Mouse (Mus musculus) embryo, embryonic 11 days (tissue): Measurements from ENCODE around the gene Map3k1.
A peak's percentile ranks its signal among the peaks of the same experiment; 100 is the strongest.

ENCODE experiments used
- DNase-seq: peaks from one replicate; pipeline ENCODE4 v3.0.0-alpha.2; 2015

The Map3k1 gene

DNA sequence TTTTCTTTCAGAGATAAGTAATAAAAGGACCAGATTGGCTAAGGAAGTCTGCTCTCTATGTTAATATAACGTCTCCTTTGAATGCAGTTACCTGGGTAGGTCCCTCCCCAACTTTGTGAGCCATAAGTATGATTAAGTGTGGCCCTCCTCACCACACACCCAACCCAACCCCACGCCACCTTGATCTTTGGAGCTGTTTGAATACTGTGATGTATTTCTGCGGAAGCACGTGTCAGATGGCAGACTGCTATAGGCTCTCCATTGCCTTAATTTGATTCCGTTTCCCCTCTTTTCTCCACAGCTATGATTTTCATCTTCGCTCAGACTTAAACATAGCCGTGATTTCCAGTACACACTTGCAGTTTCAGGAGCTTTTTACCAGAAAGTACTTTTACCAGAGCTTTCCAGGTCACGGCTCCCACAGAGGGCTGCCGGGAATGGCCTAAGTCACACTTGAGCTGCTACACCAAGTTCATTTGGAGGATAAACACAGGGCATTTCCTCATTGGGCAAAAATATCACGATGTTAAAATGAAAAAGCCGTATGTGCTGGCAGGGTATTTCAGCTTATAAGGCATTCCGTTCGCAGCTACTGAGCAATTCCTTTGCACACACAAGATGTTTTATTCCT is 2.3 kb upstream of the Map3k1 start:
- no peak for DNase-seq

GRCm38 (mm10) chr13:111809466-111810228 is 854 bp upstream of the Map3k1 start:
- peak; percentile 63 for DNase-seq

DNA sequence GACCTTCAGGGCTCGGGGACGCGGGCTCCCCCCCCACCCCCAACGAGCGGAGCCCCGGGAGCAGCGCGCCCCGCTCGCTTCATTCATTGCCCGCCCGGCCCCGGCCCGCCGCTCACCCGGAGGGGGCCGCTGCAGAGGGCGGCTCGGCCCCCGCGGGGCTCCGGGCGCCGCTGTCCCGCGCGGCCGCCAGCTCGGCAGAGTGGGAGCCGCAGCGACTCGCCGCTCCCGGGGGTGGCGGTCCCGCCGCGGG is 481 bp downstream of the Map3k1 start:
- no peak for DNase-seq

DNA sequence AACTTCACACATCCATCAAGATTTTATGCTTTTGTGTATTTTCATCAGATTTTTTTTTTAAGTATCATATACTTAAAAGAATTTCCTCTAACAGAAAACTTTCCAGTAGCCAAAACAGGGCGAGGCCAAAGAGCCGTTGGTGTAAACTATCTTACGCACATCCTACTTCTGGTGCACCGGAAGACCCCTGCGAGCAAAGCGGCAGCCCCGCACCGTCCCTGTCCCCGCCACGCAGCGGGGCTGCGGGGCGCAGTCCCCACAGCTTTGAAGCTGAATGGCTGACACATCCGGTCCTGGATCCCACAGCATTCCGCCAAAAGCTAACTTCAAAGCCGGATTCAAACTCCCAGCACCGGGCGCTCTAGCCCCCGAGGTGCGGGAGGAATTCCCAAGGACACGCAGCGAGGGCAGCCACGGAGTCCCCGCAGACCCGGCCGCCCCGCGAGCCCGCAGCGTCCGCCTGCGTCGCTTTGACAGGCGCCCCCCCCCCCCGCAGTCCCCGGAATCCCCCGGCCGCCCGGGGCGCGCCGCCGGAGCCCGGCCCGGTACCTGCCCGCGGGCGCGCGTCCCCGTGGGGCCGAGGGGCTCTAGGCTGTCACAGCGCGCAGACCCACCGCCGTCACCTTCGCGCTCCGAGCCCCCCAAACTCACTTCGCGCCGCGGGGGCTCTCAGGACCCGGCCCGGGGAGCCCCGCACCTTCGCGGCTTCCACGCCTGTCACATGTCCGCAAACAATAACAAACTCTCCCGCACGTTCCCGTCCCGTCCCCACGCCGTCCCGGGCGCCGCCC is 1.0 kb downstream of the Map3k1 start:
- peak; percentile 64 for DNase-seq

GRCm38 (mm10) chr13:111807105-111807595 is 1.6 kb downstream of the Map3k1 start:
- peak; percentile 57 for DNase-seq

GRCm38 (mm10) chr13:111805738-111806722 is 2.8 kb downstream of the Map3k1 start:
- DNase-seq: peak; percentile 49

GRCm38 (mm10) chr13:111804951-111805673 is 3.7 kb downstream of the Map3k1 start:
- no peak for DNase-seq

GRCm38 (mm10) chr13:111804189-111804588 is 4.6 kb downstream of the Map3k1 start:
- DNase-seq: no peak

GRCm38 (mm10) chr13:111803506-111803905 is 5.3 kb downstream of the Map3k1 start:
- DNase-seq: no peak

GRCm38 (mm10) chr13:111802900-111803299 is 5.9 kb downstream of the Map3k1 start:
- no peak for DNase-seq

DNA sequence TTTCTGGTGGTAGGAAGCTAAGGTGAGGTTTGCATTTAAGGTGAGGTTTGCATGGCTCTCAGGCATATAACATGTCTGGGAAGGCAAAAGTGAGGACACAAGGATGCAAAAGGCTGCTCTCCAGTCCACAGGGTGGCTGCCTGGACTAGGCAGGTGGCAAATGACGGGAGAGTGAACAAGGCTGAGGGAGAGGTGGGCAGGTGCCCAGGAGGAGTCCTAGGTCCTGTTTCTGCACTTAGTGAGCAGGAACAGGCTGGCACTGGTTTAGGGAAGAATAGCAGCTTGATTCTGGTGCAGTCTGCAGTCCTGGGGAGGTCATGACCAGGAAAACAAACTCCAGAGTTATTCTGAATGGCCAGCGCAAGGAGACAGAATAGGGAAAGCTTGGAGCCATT is 6.5 kb downstream of the Map3k1 start:
- no peak for DNase-seq

- DNase-seq: no peak
Observed at GRCm38 (mm10) chr13:111801662-111802270, 7.0 kb downstream of the Map3k1 start.

GRCm38 (mm10) chr13:111800866-111801265 is 7.9 kb downstream of the Map3k1 start:
- peak; percentile 41 for DNase-seq

GRCm38 (mm10) chr13:111798044-111798443 is 10.7 kb downstream of the Map3k1 start:
- DNase-seq: no peak

DNA sequence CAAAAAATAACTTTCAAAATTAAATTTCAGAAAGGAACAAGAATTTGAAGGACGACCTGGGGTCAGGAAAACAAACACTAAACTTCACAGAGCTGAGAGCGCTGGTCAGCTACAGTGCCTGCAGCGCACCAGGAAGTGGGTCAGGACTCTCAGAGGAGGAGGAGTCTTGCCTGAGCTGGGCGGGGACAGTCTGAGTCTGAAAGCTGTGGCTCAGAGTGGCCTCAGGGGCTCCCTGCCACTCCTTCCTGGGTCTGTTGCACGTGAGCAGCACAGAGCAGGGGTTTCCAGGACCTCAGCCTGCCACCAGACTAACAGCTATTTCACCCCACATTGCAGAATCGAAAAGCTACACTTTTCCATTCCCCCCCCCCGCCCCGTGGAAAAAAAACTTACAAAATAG is 11.8 kb downstream of the Map3k1 start:
- DNase-seq: peak; percentile 82

- no peak for DNase-seq
Observed at GRCm38 (mm10) chr13:111796191-111796920, 12.4 kb downstream of the Map3k1 start.

GRCm38 (mm10) chr13:111792975-111793287 is 15.9 kb downstream of the Map3k1 start:
- DNase-seq: no peak

DNA sequence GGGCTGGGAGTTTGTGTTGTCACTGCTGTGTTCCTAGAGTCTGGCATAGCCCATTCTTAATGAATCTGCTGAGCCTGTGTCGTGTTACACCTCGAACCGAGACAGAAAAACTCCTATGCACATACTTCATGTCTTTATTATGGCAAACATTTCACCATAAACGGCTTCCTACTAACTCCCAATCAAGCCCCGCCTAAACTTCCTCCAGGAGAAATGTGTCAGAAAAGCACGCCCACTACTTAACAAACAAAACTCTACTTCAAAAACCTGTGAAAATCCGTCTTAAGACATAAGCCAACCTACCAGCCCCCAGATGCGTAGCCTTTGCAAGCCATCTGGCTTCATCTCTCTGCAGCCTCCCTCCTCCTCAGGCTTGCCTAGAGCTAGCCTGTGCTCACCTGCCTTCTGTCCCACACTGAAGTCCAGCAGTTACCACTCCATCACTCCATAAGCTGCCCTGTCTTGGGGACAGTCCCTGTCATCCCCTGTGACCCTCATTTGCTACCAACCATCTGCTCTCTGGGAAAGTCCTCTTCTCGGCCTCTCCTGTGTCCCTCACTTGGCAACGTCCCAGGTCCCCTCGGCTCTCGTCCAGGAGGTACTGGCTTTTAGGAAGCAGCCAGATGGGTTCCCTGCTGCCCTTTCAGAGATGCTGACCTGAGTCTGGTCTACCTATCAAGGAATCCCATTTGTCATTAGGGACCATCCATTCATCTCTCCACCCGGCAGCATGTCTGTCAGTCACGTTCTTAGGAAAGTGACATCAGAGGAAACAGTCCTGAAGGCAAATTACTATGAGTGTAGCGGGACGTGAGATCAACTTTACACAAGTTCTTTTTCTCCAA is 16.4 kb downstream of the Map3k1 start:
- DNase-seq: no peak

- DNase-seq: no peak
Observed at GRCm38 (mm10) chr13:111791596-111791995, 17.2 kb downstream of the Map3k1 start.
